Mouse (Mus musculus): ENCODE results near the gene Lgr6.

GRCm38 (mm10) chr1:135128986-135129385, 23.9 kb upstream of the Lgr6 start:
- TF ChIP-seq CTCF (IDR thresholded peaks at IDR 0.05) = no peak
- no peak for TF ChIP-seq EP300 (IDR thresholded peaks at IDR 0.05; ENCODE audit: insufficient read depth, low read depth, low read length)
- no peak for TF ChIP-seq POLR2A (IDR thresholded peaks at IDR 0.05; ENCODE audit: insufficient read depth, low read depth, low read length)
